Mouse (Mus musculus): ENCODE data around the gene Notch3.

DNA sequence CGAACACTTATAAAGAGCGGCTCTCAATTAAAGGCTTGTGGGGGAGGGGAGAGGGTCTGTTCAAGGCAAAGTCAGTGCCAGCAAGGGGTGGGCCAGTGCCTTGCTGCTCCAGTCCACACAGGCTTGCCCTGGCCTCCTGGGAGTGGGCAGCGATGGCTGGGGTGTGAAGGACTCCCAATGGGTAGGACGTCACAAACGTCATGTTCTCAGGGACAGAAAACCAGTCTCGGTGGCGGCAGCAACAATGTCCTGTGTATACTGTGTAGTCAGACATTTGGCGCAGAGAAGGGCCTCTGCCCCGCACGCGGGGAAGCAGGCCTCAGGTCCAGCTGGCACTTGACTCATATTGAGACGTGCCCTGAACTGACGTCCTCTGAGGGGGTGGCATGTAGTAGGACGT, 30.5 kb upstream of the Notch3 start:
- no peak for TF ChIP-seq CTCF (IDR thresholded peaks at IDR 0.05; ENCODE audit: low read depth)
- no peak for TF ChIP-seq EP300 (IDR thresholded peaks at IDR 0.05; ENCODE audit: low read depth)
